Mouse (Mus musculus): ENCODE results near the gene Maneal.

DNA sequence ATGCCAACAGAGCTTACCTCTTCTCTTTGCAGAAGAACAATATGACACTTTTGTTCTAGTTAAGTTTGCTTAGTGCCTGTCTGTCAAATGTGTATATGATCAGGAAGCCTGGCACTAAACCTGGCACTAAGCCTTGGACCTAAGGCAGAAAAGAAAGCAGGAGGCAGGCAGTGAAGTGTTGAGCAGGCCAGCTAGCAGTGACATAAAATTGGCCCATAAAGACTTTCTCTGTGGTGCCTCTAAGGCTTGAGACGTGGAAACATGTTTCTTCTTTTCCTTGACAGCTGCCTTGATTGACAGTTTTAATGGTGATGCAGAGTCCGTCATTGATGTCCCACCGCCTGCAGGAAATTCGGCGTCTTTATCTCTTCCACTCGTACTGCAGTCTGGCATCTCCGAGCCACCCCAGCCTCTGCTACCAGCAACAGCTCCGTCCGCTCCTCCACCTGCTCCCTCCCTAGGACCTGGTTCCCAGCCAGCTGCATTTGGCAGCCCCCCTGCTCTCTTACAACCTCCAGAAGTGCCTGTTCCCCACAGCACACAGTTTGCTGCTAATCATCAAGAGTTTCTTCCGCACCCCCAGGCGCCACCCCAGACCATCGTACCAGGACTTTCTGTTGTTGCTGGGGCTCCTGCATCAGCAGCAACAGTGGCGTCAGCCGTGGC lies 23.8 kb downstream of the Maneal start:
- TF ChIP-seq CTCF (IDR thresholded peaks at IDR 0.05; ENCODE audit: low read depth, low read length) (no peak), POLR2A (IDR thresholded peaks at IDR 0.05; ENCODE audit: extremely low read depth, insufficient read depth, low read length) (no peak)
